Mouse (Mus musculus): ENCODE results near the gene Srp72.
"Not testable (repeated sequence)": the region's sequence is repeated elsewhere in the genome, so short reads cannot be mapped to it uniquely, and the experiment has no call there.

Srp72 gene

DNA sequence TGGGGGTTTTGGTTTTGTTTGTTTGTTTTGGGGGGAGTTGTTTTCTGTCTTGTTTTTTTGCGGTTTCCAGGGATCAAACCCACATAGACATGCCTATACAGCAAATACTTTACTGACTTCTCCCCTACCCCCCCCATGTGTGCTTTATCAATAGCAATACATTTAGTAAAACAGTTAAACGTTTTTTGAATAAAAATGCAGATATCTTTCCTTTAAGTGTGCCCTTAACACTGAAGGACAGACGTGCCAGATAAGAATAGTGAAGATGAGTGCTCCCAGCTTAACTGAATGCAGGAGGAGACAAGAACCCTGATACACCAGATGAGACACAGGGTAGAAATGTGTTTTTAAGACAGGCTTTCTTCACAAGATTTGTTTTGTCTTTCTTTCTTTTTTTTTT is 36.6 kb downstream of the Srp72 start:
- peaks cover 7% of the 10 kb centered on the region for H3K27me3 ChIP-seq (ENCODE audit: insufficient read depth, low read length)
- H3K4me3 ChIP-seq (replicated peaks; ENCODE audit: low read length): no peak overlapping the region
- TF ChIP-seq NANOG (IDR thresholded peaks at IDR 0.05; ENCODE audit: borderline replicate concordance, low read length) (no peak), POU5F1 (IDR thresholded peaks at IDR 0.05; ENCODE audit: borderline replicate concordance, low read length) (no peak), CTCF (conservative IDR thresholded peaks at IDR 0.05; ENCODE audit: low read length) (no peak)
- peaks cover 3% of the 10 kb centered on the region; the same call in 1 of the 2 replicates for H3K4me1 ChIP-seq (replicated peaks; ENCODE audit: low read depth, low read length)
- no peaks in the 10 kb centered on the region for H3K36me3 ChIP-seq (ENCODE audit: insufficient read depth, low read length)
- H3K9me3 ChIP-seq (ENCODE audit: low read length): peaks cover 1% of the 10 kb centered on the region

- H3K36me3 ChIP-seq (ENCODE audit: insufficient read depth, low read length): no peaks in the 10 kb centered on the region
- TF ChIP-seq POU5F1 (IDR thresholded peaks at IDR 0.05; ENCODE audit: borderline replicate concordance, low read length) (no peak), CTCF (conservative IDR thresholded peaks at IDR 0.05; ENCODE audit: low read length) (no peak), NANOG (IDR thresholded peaks at IDR 0.05; ENCODE audit: borderline replicate concordance, low read length) (no peak)
- H3K9me3 ChIP-seq (ENCODE audit: low read length): peaks cover 22% of the 10 kb centered on the region
- H3K4me3 ChIP-seq (replicated peaks; ENCODE audit: low read length): no peak overlapping the region
- H3K4me1 ChIP-seq (replicated peaks; ENCODE audit: low read depth, low read length): no peaks in the 10 kb centered on the region; the same call in 1 of the 2 replicates
- H3K27me3 ChIP-seq (ENCODE audit: insufficient read depth, low read length): peaks cover 12% of the 10 kb centered on the region
Observed at GRCm38 (mm10) chr5:77013171-77013570, 38.7 kb downstream of the Srp72 start.

DNA sequence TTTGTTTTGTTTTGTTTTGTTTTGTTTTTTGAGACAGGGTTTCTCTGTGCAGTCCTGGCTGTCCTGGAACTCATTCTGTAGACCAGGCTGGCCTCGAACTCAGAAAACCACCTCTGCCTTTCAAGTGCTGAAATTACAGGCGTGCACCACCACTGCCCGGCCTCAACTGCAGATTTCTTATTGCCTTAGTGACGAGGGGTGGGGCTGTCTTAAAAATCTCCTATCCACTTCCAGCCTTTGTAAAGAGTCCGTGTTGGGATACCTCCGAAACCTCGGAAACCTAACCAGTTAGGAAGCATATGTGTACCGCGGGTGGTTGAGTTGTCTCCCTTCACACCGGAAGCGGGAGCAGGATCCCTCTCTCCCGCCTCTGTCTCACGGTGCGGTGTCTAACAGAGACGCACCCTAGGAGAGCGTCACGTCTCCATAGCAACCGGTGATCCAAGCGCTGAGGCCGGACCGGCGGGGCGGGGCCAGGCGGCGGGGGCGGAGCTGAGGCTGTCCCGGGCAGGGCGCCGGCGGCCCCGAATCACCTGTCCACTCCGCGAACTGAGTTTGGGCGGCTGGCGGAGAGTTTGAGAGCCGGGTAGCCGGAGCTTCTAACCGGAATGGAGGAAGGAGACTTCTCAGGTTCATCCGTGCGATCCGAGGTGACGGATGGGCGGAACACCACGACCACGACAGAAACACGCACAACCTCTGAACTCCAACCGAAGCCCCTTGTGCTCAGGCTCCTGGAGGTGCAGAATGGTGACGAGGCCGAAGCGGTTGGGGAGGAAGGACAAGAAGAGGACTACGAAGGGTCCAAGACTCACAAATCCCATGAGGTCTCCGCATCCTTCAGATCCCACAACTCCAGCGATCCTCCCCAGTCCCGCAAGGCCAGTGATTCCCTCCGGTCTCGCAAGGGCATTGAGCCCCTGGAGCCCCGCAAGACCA is 41.3 kb downstream of the Srp72 start, which contains the start of gene Thegl:
TSS of gene Thegl (plus strand) at position 480 of the 939 bp plus-strand sequence.
- Histone ChIP-seq H3K27me3 (ENCODE audit: insufficient read depth, low read length) (peaks cover 9% of the 10 kb centered on the region), H3K4me3 (replicated peaks; ENCODE audit: low read length) (peak within 1 kb of the TSS; percentile 78), H3K36me3 (ENCODE audit: insufficient read depth, low read length) (no peaks in the 10 kb centered on the region), H3K4me1 (replicated peaks; ENCODE audit: low read depth, low read length) (no peaks in the 10 kb centered on the region; the same call in 1 of the 2 replicates), H3K9me3 (ENCODE audit: low read length) (peaks cover 30% of the 10 kb centered on the region)
- TF ChIP-seq NANOG (IDR thresholded peaks at IDR 0.05; ENCODE audit: borderline replicate concordance, low read length) (no peak), CTCF (conservative IDR thresholded peaks at IDR 0.05; ENCODE audit: low read length) (no peak), POU5F1 (IDR thresholded peaks at IDR 0.05; ENCODE audit: borderline replicate concordance, low read length) (no peak)

- H3K4me1 ChIP-seq (replicated peaks; ENCODE audit: low read depth, low read length): no peaks in the 10 kb centered on the region
- no peak overlapping the region for H3K4me3 ChIP-seq (replicated peaks; ENCODE audit: low read length)
- TF ChIP-seq CTCF (conservative IDR thresholded peaks at IDR 0.05; ENCODE audit: low read length): no peak
- TF ChIP-seq NANOG (IDR thresholded peaks at IDR 0.05; ENCODE audit: borderline replicate concordance, low read length): no peak
- no peak for TF ChIP-seq POU5F1 (IDR thresholded peaks at IDR 0.05; ENCODE audit: borderline replicate concordance, low read length)
- no peaks in the 10 kb centered on the region for H3K36me3 ChIP-seq (ENCODE audit: insufficient read depth, low read length)
- no peaks in the 10 kb centered on the region for H3K27me3 ChIP-seq (ENCODE audit: insufficient read depth, low read length)
- peaks cover 49% of the 10 kb centered on the region for H3K9me3 ChIP-seq (ENCODE audit: low read length)
Observed at GRCm38 (mm10) chr5:77028034-77028433, 53.6 kb downstream of the Srp72 start.

- H3K4me3 ChIP-seq (replicated peaks; ENCODE audit: low read length): no peak overlapping the region
- H3K9me3 ChIP-seq (ENCODE audit: low read length): peaks cover 32% of the 10 kb centered on the region
- TF ChIP-seq NANOG (IDR thresholded peaks at IDR 0.05; ENCODE audit: borderline replicate concordance, low read length) (no peak), CTCF (conservative IDR thresholded peaks at IDR 0.05; ENCODE audit: low read length) (peak; percentile 38), POU5F1 (IDR thresholded peaks at IDR 0.05; ENCODE audit: borderline replicate concordance, low read length) (no peak)
Observed at GRCm38 (mm10) chr5:77029735-77030134, 55.3 kb downstream of the Srp72 start.

DNA sequence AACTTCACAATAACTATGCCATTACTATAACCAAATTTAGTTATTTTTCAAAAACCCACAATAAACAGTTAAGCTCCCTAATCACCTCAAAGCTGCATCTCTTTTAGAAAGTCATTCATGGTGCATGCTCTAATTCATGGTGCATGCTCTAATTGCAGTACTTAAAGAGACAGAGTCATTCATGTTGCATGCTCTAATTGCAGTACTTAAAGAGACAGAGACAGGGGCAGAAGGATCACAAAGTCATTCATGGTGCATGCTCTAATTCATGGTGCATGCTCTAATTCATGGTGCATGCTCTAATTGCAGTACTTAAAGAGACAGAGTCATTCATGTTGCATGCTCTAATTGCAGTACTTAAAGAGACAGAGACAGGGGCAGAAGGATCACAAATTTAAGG is 60.6 kb downstream of the Srp72 start:
- not testable (repeated sequence) for H3K27me3 ChIP-seq (ENCODE audit: insufficient read depth, low read length); H3K9me3 ChIP-seq (ENCODE audit: low read length); H3K4me3 ChIP-seq (replicated peaks; ENCODE audit: low read length); H3K36me3 ChIP-seq (ENCODE audit: insufficient read depth, low read length); H3K4me1 ChIP-seq (replicated peaks; ENCODE audit: low read depth, low read length)

More at GRCm38 (mm10) chr5:77029735-77030134, 55.3 kb downstream of the Srp72 start:
- no peaks in the 10 kb centered on the region for H3K4me1 ChIP-seq (replicated peaks; ENCODE audit: low read depth, low read length)
- H3K27me3 ChIP-seq (ENCODE audit: insufficient read depth, low read length): no peaks in the 10 kb centered on the region
- no peaks in the 10 kb centered on the region for H3K36me3 ChIP-seq (ENCODE audit: insufficient read depth, low read length)

GRCm38 (mm10) chr5:77038451-77038850 is 64.0 kb downstream of the Srp72 start:
- H3K9me3 ChIP-seq (ENCODE audit: low read length): peaks cover 4% of the 10 kb centered on the region; the same call in 1 of the 2 replicates
- TF ChIP-seq POU5F1 (IDR thresholded peaks at IDR 0.05; ENCODE audit: borderline replicate concordance, low read length): no peak
- TF ChIP-seq NANOG (IDR thresholded peaks at IDR 0.05; ENCODE audit: borderline replicate concordance, low read length): no peak
- TF ChIP-seq CTCF (conservative IDR thresholded peaks at IDR 0.05; ENCODE audit: low read length): no peak
- no peaks in the 10 kb centered on the region for H3K36me3 ChIP-seq (ENCODE audit: insufficient read depth, low read length)
- no peaks in the 10 kb centered on the region for H3K27me3 ChIP-seq (ENCODE audit: insufficient read depth, low read length)
- H3K4me1 ChIP-seq (replicated peaks; ENCODE audit: low read depth, low read length): no peaks in the 10 kb centered on the region
- H3K4me3 ChIP-seq (replicated peaks; ENCODE audit: low read length): no peak overlapping the region

- no peaks in the 10 kb centered on the region for H3K36me3 ChIP-seq (ENCODE audit: insufficient read depth, low read length)
- TF ChIP-seq NANOG (IDR thresholded peaks at IDR 0.05; ENCODE audit: borderline replicate concordance, low read length) (no peak), POU5F1 (IDR thresholded peaks at IDR 0.05; ENCODE audit: borderline replicate concordance, low read length) (no peak), CTCF (conservative IDR thresholded peaks at IDR 0.05; ENCODE audit: low read length) (no peak)
- no peaks in the 10 kb centered on the region for H3K4me1 ChIP-seq (replicated peaks; ENCODE audit: low read depth, low read length)
- no peaks in the 10 kb centered on the region for H3K27me3 ChIP-seq (ENCODE audit: insufficient read depth, low read length)
- H3K9me3 ChIP-seq (ENCODE audit: low read length): peaks cover 4% of the 10 kb centered on the region; the same call in 1 of the 2 replicates
- no peak overlapping the region for H3K4me3 ChIP-seq (replicated peaks; ENCODE audit: low read length)
Observed at GRCm38 (mm10) chr5:77039391-77039790, 64.9 kb downstream of the Srp72 start.
